Mouse (Mus musculus) brown adipose tissue, adult 24 weeks (tissue): ENCODE measurements at regions not wholly inside any gene's neighbourhood (a gene's known extent, or its start where the extent isn't known, plus 50 kb on each side); places are given as distances from the start of the nearest gene placed in this dataset.
A peak's percentile ranks its signal among the peaks of the same experiment; 100 is the strongest.

Source experiments
- H3K27ac ChIP-seq: fragments of 200-500 bp; replicated peaks from 2 replicates; pipeline ENCODE4 v1.5.1; 2012; ENCODE audit warnings: low read depth, mild to moderate bottlenecking, low read length
- H3K4me1 ChIP-seq: fragments of 200-500 bp; 2 replicates; pipeline ENCODE4 v1.6.1; 2012; ENCODE audit warnings: low read length, mixed read lengths; ENCODE audit not compliant: control insufficient read depth, insufficient read depth, insufficient read length
- H3K4me3 ChIP-seq: fragments of 200-500 bp; 2 replicates; pipeline ENCODE4 v1.5.1; 2012; ENCODE audit warnings: low read depth, mild to moderate bottlenecking, low read length, moderate library complexity; ENCODE audit not compliant: insufficient read depth

DNA sequence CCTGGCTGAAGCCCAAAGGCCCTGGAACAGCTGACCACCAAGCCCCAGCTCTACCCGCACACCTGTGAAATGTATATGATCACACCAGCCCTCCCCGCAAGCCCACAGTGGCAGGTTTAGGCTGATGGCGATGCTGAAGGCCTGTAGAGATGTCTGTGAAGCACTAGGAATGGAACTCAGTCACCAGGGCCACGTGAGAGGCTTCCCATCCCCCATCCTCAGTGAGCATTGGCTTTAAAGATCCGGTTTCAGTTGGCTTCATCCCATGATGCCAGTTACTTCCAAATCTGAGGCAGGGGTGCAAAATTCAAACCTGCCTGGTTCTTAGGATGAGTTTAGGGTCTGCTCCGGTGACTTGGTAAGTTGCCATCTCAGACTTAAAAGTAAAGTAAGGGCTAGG is 91.9 kb downstream of the Rpl14 start:
- Histone ChIP-seq H3K4me1 (peaks cover 15% of the 10 kb centered on the region), H3K27ac (no peak overlapping the region), H3K4me3 (no peak overlapping the region)

- Histone ChIP-seq H3K4me1 (peaks cover 13% of the 10 kb centered on the region), H3K27ac (no peak overlapping the region), H3K4me3 (no peak overlapping the region)
Measured at GRCm38 (mm10) chr9:120664086-120664485, 92.8 kb downstream of the Rpl14 start.

- Histone ChIP-seq H3K4me1 (0 out of 2 replicates have a peak, but pooled peaks cover 2% of the 10 kb centered on the region), H3K27ac (no peak overlapping the region), H3K4me3 (no peak overlapping the region)
Measured at GRCm38 (mm10) chr9:120672452-120672851, 101.2 kb downstream of the Rpl14 start.

DNA sequence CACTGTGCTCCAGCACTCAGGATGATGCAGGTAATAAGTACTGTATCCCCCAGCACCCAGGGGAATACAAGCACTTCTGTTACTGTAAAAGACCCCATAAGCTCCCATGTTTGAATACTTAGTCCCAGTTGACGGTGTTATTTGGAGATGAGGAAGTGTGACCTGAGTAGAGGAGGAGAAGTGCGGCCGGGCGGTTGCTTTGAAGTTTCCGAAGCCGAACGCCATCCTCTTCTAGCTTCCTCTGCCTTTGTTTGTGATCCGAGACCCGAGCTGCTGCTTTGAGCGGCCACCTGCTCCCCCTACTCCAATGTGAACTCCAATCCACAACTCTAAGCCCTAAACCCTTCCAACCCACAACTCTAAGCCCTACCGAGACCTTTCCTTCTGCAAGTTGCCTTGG is 103.6 kb downstream of the Rpl14 start:
- no peak overlapping the region; the same call in 1 of the 2 replicates for H3K27ac ChIP-seq
- H3K4me1 ChIP-seq = 0 out of 2 replicates have a peak, but pooled peaks cover 2% of the 10 kb centered on the region
- no peak overlapping the region; the same call in 1 of the 2 replicates for H3K4me3 ChIP-seq

GRCm38 (mm10) chr9:120675371-120676150 is 104.3 kb downstream of the Rpl14 start:
- H3K4me3 ChIP-seq = peak overlapping the region; percentile 52
- H3K27ac ChIP-seq = peak overlapping the region; percentile 24
- H3K4me1 ChIP-seq = peaks cover 5% of the 10 kb centered on the region; the same call in 1 of the 2 replicates

DNA sequence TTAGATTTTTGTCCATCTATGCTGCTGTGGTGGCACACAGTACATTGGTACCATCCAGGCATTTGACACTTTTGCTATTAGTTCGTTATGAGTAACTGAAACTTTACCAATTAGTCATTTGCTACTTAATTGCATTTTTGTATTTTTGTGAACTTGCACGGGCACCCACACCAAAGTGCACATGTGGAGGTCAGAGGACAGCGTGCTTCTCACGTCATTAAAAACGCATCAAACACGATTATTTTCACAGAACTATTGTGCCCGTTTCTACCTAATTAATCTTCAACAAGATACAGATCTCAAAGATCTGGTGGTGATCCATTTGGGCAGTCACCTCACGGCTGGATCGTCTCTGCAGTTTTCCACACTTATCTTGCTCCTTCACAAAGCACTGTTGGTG is 105.1 kb downstream of the Rpl14 start:
- no peak overlapping the region; the same call in 1 of the 2 replicates for H3K27ac ChIP-seq
- peaks cover 5% of the 10 kb centered on the region; the same call in 1 of the 2 replicates for H3K4me1 ChIP-seq
- no peak overlapping the region for H3K4me3 ChIP-seq

- no peak overlapping the region for H3K4me3 ChIP-seq
- H3K4me1 ChIP-seq = peaks cover 5% of the 10 kb centered on the region; the same call in 1 of the 2 replicates
- no peak overlapping the region; the same call in 1 of the 2 replicates for H3K27ac ChIP-seq
Measured at GRCm38 (mm10) chr9:120676771-120677170, 105.5 kb downstream of the Rpl14 start.

- peaks cover 5% of the 10 kb centered on the region; the same call in 1 of the 2 replicates for H3K4me1 ChIP-seq
- no peak overlapping the region for H3K4me3 ChIP-seq
- 0 out of 2 replicates have a peak overlapping the region, but pooled peaks have one; percentile 16 for H3K27ac ChIP-seq
Measured at GRCm38 (mm10) chr9:120677216-120677615, 106.0 kb downstream of the Rpl14 start.

GRCm38 (mm10) chr9:120679822-120680426 is 108.7 kb downstream of the Rpl14 start:
- Histone ChIP-seq H3K27ac (peak overlapping the region; percentile 67), H3K4me1 (peaks cover 5% of the 10 kb centered on the region; the same call in 1 of the 2 replicates), H3K4me3 (no peak overlapping the region)

- no peak overlapping the region for H3K27ac ChIP-seq
- peaks cover 2% of the 10 kb centered on the region; the same call in 1 of the 2 replicates for H3K4me1 ChIP-seq
- H3K4me3 ChIP-seq = no peak overlapping the region
Measured at GRCm38 (mm10) chr9:120681404-120681803, 110.2 kb downstream of the Rpl14 start.

DNA sequence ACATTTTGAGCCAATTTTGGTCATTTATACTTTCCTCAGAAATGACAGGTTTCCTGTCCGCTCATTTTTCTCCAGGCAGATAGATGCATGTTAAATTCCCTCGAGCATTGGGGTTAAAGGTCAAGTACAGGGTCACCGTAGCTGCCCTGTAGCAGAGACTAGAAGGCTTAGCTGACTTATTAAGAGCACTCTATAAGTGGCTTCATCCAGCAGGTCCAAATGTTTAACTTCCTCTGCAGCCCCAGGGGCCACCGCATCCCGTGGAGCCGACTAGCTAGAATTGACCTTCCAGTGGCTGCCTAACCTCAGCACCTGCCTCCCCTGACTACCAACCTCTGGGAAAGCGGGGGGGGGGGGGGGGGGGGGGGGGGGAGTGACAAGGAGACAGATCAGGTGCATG is 114.7 kb downstream of the Rpl14 start:
- Histone ChIP-seq H3K4me1 (peaks cover 4% of the 10 kb centered on the region), H3K4me3 (no peak overlapping the region), H3K27ac (no peak overlapping the region)

DNA sequence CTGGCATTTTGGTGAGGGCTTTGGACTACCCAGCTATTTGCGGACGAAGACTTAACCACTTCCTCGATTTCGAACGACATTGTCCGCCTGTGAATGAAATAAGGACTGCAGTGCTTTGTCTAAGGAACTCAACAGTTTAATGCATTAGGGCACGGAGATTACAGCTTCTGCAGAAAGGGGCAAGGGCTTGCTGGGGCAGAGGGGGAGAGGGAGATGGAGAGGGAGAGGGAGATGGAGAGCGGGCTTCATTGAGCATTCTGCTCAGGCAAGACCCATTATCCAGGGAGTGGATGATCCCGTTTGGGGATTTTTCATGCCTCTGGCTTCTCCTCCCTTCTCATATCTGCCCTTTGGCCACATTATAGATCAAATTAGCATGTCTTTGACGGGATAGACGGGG is 117.8 kb downstream of the Rpl14 start:
- Histone ChIP-seq H3K4me3 (no peak overlapping the region), H3K27ac (no peak overlapping the region), H3K4me1 (peaks cover 10% of the 10 kb centered on the region)

DNA sequence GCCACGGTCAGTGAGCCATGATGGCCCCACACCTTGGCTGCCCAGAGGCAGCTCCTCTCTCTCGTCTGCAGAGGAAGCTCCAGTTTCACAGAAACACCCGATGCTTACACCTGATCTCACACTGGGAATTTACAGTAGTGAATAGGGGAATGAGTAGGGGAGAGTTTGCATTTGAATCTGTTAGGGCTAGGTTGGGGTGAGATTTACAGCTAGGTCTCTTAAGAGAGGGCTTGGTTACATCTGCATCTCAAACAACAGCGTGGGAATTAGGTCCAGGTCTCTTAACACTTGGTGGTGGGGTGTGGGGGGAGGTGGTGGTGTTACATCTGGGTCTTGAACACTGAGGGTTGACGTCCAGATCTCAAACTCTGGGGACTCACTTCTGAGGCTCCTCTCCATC is 119.3 kb downstream of the Rpl14 start:
- no peak overlapping the region for H3K4me3 ChIP-seq

DNA sequence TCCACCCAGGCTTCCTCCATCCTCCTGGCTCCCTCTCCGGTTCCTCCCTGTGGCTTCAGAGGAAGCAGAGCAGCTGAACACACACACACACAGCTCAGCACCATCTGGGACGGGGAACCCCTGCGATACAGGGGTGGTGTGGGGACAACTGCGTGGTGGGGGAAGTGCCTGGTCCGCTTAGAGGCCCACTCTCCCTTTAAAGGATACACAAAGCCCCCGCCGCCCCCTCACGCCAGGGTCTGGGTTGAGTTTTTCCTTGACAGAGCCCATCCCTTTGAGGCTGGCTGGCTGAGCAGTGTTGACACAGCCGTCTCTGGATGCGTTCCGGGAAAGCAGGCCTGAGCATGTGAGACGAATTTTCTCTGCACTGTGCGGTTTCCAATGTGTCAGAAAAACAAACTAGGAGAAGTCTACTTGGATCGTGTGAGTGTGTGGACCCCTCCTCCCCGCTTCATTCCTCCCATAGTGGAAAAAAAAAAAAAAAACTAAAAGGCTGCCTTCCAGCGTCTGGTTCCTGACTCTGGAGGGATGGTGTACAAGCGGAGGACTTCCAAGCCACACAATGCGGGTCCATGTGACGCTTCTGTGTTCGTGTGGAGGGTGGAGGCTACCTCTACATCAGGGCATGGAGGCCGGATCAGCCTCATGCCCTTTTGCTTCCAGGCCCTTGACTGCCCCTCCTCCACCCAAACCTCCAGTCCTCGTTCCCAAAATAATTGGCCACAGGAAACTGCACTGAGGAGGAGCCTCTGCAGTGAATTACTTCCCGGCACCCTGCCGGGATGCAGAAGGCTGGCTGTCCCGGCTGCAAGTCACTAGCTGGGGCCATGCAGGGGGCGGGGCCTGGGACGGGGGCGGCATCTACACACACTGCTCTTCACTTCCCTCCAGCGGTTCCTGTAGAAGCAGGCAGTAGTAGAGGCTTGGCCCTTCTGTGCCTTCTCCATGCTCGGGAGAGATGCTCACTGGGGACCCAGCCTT is 120.0 kb downstream of the Rpl14 start:
- Histone ChIP-seq H3K4me1 (peaks cover 22% of the 10 kb centered on the region), H3K27ac (peak overlapping the region; percentile 96), H3K4me3 (peak overlapping the region; percentile 17)

More for the DNA sequence above, 119.3 kb downstream of the Rpl14 start:
- Histone ChIP-seq H3K4me1 (peaks cover 20% of the 10 kb centered on the region), H3K27ac (peak overlapping the region; percentile 96)
